Mouse (Mus musculus): ENCODE results near the gene Apoa2. TPM values are rescaled to one million over a fixed set of nuclear protein-coding genes. Genes with fewer than 3 reads are reported as not detected.
A peak's percentile ranks its signal among the peaks of the same experiment; 100 is the strongest.

Apoa2 gene
- polyA plus RNA-seq, 1 experiment from 2014 or later, result 20,306 TPM

DNA sequence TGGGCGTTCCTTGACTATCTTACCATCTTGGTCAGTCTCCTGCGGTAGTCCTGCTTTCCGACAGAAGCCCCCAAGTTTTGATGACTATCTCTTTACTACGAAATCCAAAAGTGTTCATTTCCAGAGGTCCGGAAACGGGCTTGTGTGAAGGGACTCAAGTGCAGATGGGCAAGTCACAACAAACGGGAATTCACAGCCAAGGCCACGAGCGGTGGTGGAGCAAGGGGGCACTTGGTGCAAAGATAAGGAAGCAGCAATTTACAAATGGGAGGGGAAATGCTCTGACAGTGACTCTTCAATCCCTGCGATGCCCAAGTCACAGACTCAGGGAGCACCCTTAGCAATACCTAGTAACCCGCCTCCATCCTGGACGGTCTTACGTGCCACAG is 22.6 kb downstream of the Apoa2 start:
- Histone ChIP-seq H3K27ac (ENCODE audit: low read depth) (peak overlapping the region; percentile 81), H3K9me3 (ENCODE audit: low read length) (no peaks in the 10 kb centered on the region), H3K4me3 (ENCODE audit: low read depth, low read length) (peak overlapping the region; percentile 70), H3K4me1 (ENCODE audit: insufficient read depth) (peaks cover 21% of the 10 kb centered on the region), H3K36me3 (replicated peaks; ENCODE audit: insufficient read depth, low read length) (peaks cover 11% of the 10 kb centered on the region), H3K27me3 (ENCODE audit: insufficient read depth, low read length) (peaks cover 16% of the 10 kb centered on the region; the same call in 1 of the 2 replicates), H3K9ac (replicated peaks) (peak overlapping the region; percentile 65), H3K4me2 (ENCODE audit: low read depth, low read length) (peak overlapping the region; percentile 97)
- WGBS (ENCODE audit: insufficient replicate concordance), result 8% methylated on average over 13 of the region's 13 CpGs
- TF ChIP-seq EP300 (IDR thresholded peaks at IDR 0.05; ENCODE audit: low read depth) (no peak), CTCF (IDR thresholded peaks at IDR 0.05; ENCODE audit: low read depth) (no peak)
- no peak for DNase-seq
- peak; percentile 6 for ATAC-seq

DNA sequence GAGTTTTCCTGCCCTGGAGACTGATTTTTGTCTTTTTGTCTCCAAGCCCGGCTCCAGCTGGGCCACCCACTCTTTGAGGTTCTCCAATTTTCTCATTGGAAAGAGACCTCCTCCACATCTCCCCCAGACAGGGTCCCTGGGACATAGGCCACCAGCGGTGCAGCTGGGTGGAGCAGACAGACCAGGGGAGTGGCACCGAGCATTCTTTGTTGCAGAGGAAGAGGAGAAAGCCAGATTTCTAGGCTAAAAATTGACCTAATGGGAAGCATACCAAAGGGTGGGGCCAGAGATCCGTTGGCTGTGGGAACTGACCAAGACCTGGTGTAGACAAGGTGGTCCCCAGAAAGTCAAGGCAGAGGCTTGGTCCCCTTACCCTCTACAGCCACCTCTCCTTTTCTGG is 23.1 kb downstream of the Apoa2 start:
- Histone ChIP-seq H3K4me3 (ENCODE audit: low read depth, low read length) (peak overlapping the region; percentile 70), H3K4me1 (ENCODE audit: insufficient read depth) (peaks cover 21% of the 10 kb centered on the region), H3K27ac (ENCODE audit: low read depth) (peak overlapping the region; percentile 81), H3K4me2 (ENCODE audit: low read depth, low read length) (peak overlapping the region; percentile 97), H3K27me3 (ENCODE audit: insufficient read depth, low read length) (peaks cover 16% of the 10 kb centered on the region; the same call in 1 of the 2 replicates), H3K9me3 (ENCODE audit: low read length) (no peaks in the 10 kb centered on the region), H3K36me3 (replicated peaks; ENCODE audit: insufficient read depth, low read length) (peaks cover 7% of the 10 kb centered on the region), H3K9ac (replicated peaks) (peak overlapping the region; percentile 65)
- ATAC-seq (no peak), DNase-seq (no peak)
- 25% methylated on average over 4 of the region's 4 CpGs for WGBS (ENCODE audit: insufficient replicate concordance)
- TF ChIP-seq CTCF (IDR thresholded peaks at IDR 0.05; ENCODE audit: low read depth) (no peak), EP300 (IDR thresholded peaks at IDR 0.05; ENCODE audit: low read depth) (no peak)

DNA sequence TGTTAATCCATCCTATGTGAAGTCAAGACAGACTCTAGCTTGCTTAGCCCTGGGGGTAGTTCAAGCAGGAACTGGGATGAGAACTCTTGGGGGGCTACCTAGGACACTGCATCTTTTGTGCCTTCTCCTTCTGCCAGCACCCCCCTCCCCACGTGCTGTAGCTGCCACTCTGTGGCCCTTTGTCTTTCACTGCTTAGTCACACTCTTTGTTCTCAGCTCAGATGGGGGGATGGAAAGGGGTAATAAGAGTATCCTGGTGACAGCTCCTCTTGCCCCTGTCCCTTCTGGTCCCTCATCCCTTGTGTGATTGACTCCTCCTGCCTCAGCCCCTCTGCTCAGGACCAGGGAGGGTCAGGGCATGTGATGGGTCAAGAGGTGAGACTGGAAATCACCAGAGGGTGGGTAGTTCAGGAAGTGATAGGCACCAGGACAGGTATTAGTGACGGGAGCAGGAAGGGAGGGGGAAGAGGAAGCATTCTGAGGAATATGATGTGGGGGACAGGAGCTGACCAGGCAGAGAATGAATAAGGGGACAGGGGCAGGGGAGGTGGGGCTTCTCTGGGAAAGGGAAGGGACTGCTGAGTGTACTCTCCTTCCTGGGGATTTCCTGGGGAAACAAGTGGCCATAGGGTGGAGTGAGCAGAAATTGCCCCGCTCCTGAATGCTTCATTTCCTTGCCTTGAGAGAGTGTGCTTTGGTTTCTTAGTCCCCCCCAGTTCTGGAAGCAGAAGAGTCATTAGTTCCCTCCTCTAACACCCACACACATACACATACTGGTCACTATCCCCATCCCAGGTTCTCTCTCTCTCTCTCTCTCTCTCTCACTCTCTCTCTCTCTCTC is 23.8 kb downstream of the Apoa2 start:
- WGBS (ENCODE audit: insufficient replicate concordance), result 39% methylated on average over 3 of the region's 3 CpGs
- no peaks in the 10 kb centered on the region for H3K9me3 ChIP-seq (ENCODE audit: low read length)
- no peak overlapping the region for H3K9ac ChIP-seq (replicated peaks)
- H3K4me1 ChIP-seq (ENCODE audit: insufficient read depth), result peaks cover 21% of the 10 kb centered on the region
- peak overlapping the region; percentile 81 for H3K27ac ChIP-seq (ENCODE audit: low read depth)
- TF ChIP-seq CTCF (IDR thresholded peaks at IDR 0.05; ENCODE audit: low read depth) (no peak), EP300 (IDR thresholded peaks at IDR 0.05; ENCODE audit: low read depth) (no peak)
- DNase-seq, result no peak
- peaks cover 16% of the 10 kb centered on the region; the same call in 1 of the 2 replicates for H3K27me3 ChIP-seq (ENCODE audit: insufficient read depth, low read length)
- no peak overlapping the region for H3K4me3 ChIP-seq (ENCODE audit: low read depth, low read length)
- peaks cover 4% of the 10 kb centered on the region for H3K36me3 ChIP-seq (replicated peaks; ENCODE audit: insufficient read depth, low read length)
- H3K4me2 ChIP-seq (ENCODE audit: low read depth, low read length), result no peak overlapping the region
- ATAC-seq, result no peak

DNA sequence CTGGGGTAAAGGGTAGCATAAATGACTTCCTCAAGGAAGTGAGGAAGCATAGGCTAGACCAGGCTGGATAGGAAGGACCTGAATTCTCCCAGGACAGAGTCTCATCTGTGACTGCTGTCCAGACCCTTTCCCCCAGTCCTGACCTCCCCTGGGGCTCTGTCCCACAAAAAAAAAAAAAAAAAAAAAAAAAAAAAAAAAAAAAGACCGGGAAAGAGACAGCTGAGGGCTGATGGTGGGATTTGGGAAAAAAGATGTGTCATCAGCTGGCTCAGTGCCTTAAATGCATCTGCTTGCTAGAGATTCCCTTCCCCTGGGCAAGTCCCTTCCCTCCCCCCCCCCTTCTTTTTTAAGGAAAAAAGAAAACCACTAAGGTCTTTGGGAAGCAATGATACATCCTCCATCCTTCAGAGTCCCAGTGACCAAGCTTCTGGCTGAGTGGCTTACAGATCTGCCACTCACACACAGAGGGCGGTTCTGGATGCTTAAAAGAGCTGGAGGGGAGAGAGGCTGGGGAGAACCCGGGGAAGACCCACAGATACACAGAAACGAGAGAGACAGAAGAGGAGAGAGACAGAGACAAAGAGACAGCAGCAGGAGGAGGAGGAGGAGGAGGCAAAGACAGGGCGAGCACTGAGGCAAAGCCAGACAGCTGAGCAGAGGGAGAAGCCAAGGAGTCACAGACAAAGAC is 25.2 kb downstream of the Apoa2 start, which contains the start of gene Adamts4:
Gene Adamts4, plus strand, starts transcription at position 509 of the 688 bp plus-strand sequence.
- Histone ChIP-seq H3K9me3 (ENCODE audit: low read length) (no peaks in the 10 kb centered on the region), H3K4me2 (ENCODE audit: low read depth, low read length) (peak within 1 kb of the TSS; percentile 49), H3K4me1 (ENCODE audit: insufficient read depth) (peaks cover 21% of the 10 kb centered on the region), H3K4me3 (ENCODE audit: low read depth, low read length) (peak within 1 kb of the TSS; percentile 35), H3K36me3 (replicated peaks; ENCODE audit: insufficient read depth, low read length) (no peaks in the 10 kb centered on the region; the same call in 1 of the 2 replicates), H3K9ac (replicated peaks) (0 out of 2 replicates have a peak within 1 kb of the TSS, but pooled peaks have one; percentile 16), H3K27me3 (ENCODE audit: insufficient read depth, low read length) (peaks cover 16% of the 10 kb centered on the region; the same call in 1 of the 2 replicates), H3K27ac (ENCODE audit: low read depth) (0 out of 2 replicates have a peak within 1 kb of the TSS, but pooled peaks have one; percentile 44)
- 37% methylated on average over 4 of the region's 5 CpGs for WGBS (ENCODE audit: insufficient replicate concordance)
- no peak for ATAC-seq
- TF ChIP-seq CTCF (IDR thresholded peaks at IDR 0.05; ENCODE audit: low read depth), result no peak
- no peak for TF ChIP-seq EP300 (IDR thresholded peaks at IDR 0.05; ENCODE audit: low read depth)
- DNase-seq, result no peak

DNA sequence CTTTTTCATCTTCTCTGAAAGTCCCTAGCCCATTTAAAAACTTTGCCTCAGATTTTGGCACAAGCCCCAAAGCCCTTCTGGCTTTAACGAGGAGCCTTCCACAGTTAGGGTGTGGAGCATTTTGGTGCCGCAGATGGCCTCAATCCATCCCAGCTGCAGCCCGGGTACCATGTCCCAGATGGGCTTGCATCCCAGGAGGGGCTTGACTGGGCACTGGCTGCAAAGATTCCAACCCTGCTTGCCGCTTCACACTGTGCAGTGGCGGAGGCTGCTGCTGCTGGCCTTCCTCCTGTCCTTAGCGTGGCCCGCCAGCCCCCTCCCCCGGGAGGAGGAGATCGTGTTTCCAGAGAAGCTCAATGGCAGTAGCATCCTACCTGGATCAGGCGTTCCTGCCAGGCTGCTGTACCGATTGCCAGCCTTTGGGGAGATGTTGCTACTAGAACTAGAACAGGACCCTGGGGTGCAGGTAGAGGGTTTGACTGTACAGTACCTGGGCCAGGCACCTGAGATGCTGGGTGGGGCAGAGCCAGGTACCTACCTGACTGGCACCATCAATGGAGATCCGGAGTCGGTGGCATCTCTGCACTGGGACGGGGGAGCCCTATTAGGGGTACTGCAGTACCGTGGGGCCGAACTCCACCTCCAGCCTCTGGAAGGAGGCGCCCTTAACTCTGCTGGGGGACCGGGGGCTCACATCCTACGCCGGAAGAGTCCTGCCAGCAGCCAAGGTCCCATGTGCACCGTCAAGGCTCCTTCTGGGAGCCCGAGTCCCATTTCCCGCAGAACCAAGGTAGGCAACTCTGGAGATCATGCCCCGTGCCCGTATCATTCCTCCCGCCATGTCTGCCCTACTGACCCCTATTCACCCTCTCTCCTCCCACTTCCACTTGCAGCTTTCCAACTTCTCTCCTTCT is 26.1 kb downstream of the Apoa2 start, which contains the start of gene Ndufs2:
Gene Ndufs2, minus strand, starts transcription at position 709 of the 914 bp plus-strand sequence.
- DNase-seq (no peak), ATAC-seq (no peak)
- H3K27ac ChIP-seq (ENCODE audit: low read depth), result 0 out of 2 replicates have a peak within 1 kb of the TSS, but pooled peaks have one; percentile 11
- WGBS (ENCODE audit: insufficient replicate concordance), result 37% methylated on average over 26 of the region's 26 CpGs
- peak within 1 kb of the TSS; percentile 16; the same call in 1 of the 2 replicates for H3K9ac ChIP-seq (replicated peaks)
- no peaks in the 10 kb centered on the region for H3K36me3 ChIP-seq (replicated peaks; ENCODE audit: insufficient read depth, low read length)
- H3K4me1 ChIP-seq (ENCODE audit: insufficient read depth), result peaks cover 15% of the 10 kb centered on the region
- peaks cover 16% of the 10 kb centered on the region; the same call in 1 of the 2 replicates for H3K27me3 ChIP-seq (ENCODE audit: insufficient read depth, low read length)
- H3K4me2 ChIP-seq (ENCODE audit: low read depth, low read length), result peak within 1 kb of the TSS; percentile 49
- peak within 1 kb of the TSS; percentile 35 for H3K4me3 ChIP-seq (ENCODE audit: low read depth, low read length)
- TF ChIP-seq CTCF (IDR thresholded peaks at IDR 0.05; ENCODE audit: low read depth), result no peak
- TF ChIP-seq EP300 (IDR thresholded peaks at IDR 0.05; ENCODE audit: low read depth), result no peak
- H3K9me3 ChIP-seq (ENCODE audit: low read length), result no peaks in the 10 kb centered on the region
